Mouse (Mus musculus): ENCODE results near the gene Tubd1.

The Tubd1 gene

DNA sequence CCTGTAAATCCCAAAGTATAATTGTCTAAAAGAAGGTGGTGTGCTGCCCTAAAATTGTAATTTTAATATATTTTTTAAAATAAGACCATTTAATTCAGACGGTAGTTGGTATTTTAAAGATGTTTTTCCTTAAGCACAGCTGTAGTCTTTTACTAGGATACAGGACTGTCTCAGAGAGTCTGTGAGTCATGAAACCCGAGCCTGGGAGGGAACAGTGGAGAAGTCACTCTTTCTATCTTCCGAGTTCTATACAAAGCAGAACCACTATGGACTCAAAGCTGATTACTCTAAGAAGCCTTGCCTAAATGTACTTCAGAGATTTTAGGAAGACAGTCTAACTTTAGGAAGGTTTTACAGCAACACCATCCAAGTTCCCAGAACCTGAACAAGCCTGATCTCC is 57.3 kb downstream of the Tubd1 start:
- no peak for DNase-seq

- no peak for DNase-seq
Observed at GRCm38 (mm10) chr11:86603719-86604118, 58.9 kb downstream of the Tubd1 start.

DNA sequence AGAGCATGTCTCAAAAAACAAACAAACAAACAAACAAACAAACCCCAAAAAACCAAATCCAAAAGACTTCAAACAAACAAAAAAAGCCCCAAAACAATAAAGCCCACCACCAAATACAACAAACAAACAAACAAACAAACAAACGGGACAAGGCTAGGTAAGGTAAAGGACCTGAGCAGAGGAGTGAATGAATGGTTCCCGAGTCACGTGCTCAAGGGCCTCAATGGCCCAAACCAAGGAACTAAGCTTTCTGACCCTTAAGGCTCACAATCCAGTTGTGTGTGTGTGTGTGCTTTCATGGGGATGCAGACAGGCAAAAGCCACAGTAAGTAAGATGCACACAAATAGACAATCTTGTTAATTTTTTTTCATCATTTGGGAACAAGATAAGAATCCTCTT is 59.5 kb downstream of the Tubd1 start:
- DNase-seq = no peak

DNA sequence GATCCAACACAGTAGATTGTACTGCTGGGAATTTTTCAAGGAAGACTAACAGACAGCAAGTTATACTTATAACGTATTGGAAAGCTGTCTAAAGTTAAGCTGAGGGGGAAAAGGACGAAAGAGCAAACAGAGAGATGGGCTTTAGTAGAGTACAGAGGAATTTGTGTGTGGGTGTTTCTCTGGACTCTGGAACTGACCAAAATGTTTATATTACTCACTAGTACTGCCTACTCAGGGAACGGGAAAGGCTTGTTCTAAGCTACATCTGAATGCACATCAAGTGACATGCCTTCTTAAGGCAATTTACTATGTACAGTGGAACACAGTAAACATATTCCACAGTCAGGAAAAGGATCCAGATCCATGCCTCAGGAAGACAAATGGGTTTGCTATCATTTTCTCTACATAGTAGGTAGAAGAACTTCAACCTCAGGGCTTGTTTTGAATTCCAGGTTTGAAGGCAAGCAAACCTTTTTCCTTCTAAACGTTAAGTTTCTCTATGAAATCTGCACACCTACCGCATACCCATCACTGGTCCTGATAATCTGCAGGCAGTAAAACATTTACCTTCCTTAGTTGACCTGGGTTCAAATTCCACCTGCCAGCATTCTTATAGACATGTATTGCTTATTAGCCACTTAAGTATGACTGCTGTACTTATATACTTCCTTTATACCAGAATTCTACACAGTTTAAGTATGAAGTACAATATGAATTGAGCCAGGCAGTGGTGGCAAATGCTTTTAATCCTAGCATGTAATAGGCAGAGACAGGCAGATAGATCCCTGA is 60.1 kb downstream of the Tubd1 start:
- DNase-seq = no peak

DNA sequence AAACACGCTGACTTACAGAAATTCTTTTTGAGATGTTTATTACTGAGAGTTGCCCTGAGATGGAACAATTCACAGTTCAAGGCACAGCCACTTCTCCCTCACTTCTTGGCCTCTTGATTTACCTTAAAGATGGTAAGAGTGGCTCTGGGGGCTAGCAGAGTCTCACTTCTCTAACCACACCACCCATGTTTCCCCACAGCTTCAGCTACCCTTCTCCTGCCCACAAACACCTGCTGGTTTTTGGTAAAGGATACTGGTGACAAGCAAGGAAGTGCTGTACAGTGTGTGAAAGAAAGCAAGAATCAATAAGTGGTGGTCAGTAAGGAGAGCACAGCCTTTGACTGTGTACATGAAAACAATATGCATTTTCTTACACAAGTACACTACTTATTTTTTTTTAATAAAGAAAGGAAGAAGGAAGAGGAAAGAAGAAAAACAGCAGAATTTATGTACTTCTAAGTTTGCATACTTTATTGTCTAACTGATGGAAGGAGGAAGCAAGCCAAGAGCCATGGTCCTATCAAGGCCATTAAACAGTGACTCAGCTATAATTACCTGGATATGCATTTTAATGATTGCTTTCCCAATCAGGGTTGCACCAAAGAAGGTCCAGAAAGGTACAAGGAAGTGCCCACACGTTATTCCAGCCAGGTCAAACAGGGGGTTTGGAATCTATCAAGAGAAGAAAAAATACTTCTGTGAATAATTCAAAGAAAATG is 62.0 kb downstream of the Tubd1 start:
- no peak for DNase-seq

DNA sequence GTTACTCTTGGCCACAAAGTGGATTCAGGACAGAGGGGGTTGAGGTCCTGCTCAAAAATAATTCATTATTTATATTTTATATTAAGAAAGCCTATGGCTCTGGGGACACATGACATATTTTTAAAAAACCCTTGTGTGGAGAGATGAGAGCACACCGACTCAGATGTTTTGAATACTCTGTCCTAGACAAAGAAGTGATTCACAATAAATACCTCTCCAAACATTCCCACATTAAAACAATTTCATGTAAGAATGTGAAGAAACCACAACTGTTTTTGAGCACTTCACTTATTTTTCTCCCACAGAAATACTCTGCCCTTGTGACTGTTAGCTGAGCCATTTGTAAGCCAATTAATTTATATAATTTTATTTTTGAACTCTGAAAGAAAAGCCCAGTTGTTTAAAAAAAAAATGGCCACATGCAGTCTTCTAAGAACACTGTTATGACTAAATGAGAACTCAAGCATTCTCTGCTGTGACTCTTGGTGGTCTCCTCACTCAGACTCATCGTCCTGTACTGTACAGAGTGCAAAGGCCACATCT is 63.1 kb downstream of the Tubd1 start:
- no peak for DNase-seq

- no peak for DNase-seq
Observed at GRCm38 (mm10) chr11:86610239-86610638, 65.4 kb downstream of the Tubd1 start.

GRCm38 (mm10) chr11:86611991-86612390 is 67.2 kb downstream of the Tubd1 start:
- DNase-seq = no peak

DNA sequence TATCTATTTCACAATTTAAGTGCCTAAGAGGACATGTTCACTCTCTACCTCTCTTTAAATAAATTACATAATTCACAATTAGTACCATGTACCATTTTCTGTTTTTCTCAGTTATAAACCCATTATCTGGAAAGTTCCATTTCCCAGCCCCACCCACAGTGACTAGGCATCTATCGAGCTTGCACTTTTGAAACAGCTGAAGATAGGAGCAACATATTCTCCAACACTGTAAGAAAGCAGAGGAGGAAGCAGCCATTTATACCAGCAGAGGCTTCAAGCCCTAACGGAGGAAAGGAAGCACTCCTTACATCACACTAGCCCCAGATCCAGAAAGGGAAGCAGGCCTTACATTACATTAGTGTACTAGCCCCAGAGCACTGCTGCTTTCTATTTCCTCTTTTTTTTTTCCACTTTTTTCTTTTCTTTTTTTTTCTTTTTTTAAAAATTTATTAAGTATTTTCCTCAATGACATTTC is 69.3 kb downstream of the Tubd1 start:
- DNase-seq = no peak

DNA sequence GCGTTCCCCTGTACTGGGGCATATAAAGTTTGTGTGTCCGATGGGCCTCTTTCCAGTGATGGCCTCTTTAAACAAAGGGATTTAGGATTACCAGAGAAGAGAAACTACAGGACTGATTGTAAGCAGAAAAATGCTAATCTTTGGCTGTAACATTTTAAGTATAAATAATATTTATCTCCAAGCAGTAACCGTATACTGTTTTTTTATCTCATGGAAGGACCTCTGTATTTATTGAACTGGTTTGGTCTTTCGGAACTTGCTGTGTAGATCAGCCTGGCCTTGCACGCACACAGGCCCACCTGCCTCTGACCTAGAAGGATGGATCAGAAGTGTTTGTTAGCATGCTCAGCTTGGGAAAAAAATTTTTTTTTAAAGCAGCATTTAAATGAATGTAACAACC is 69.8 kb downstream of the Tubd1 start:
- no peak for DNase-seq
